Mouse (Mus musculus) intestine, embryonic 14.5 days (tissue): ENCODE measurements around the gene Prp2. TPM values are rescaled to one million over a fixed set of nuclear protein-coding genes. Genes with fewer than 3 reads are reported as not detected.
"Not testable (repeated sequence)": the region's sequence is repeated elsewhere in the genome, so short reads cannot be mapped to it uniquely, and the experiment has no call there.

Experiments
- ATAC-seq: fragments of 200-750 bp; cut with Nextera tagmentation; replicated peaks from 2 replicates; pipeline ENCODE4 v1.8.0; 2017; ENCODE audit warnings: low read depth, moderate number of reproducible peaks, moderate TSS enrichment, moderate library complexity; ENCODE audit not compliant: low FRiP score, low TSS enrichment
- DNase-seq: peaks from one replicate; pipeline ENCODE4 v3.0.0-alpha.2; 2018; ENCODE audit warnings: low spot score
- H3K27ac ChIP-seq: fragments of 300-500 bp; sonication (generic); 2 replicates; pipeline ENCODE4 v1.5.1; 2014; ENCODE audit warnings: low read depth, mild to moderate bottlenecking, control low read depth
- H3K27me3 ChIP-seq: fragments of 300-500 bp; sonication (generic); replicated peaks from 2 replicates; pipeline ENCODE4 v1.6.1; 2014; ENCODE audit warnings: low read length, control low read depth; ENCODE audit not compliant: control insufficient read depth, insufficient read depth
- H3K36me3 ChIP-seq: fragments of 300-500 bp; sonication (generic); 2 replicates; pipeline ENCODE4 v1.6.1; 2014; ENCODE audit warnings: low read length, control low read depth; ENCODE audit not compliant: control insufficient read depth, insufficient read depth
- H3K4me1 ChIP-seq: fragments of 300-500 bp; sonication (generic); replicated peaks from 2 replicates; pipeline ENCODE4 v1.6.1; 2014; ENCODE audit warnings: low read length, control low read depth, mixed read lengths; ENCODE audit not compliant: control insufficient read depth, insufficient read depth
- H3K4me2 ChIP-seq: fragments of 300-500 bp; sonication (generic); 2 replicates; pipeline ENCODE4 v1.6.1; 2014; ENCODE audit warnings: low read length
- H3K4me3 ChIP-seq: fragments of 300-500 bp; sonication (generic); 2 replicates; pipeline ENCODE4 v1.5.1; 2014; ENCODE audit warnings: low read depth, low read length, control low read depth, mixed read lengths
- H3K9ac ChIP-seq: fragments of 300-500 bp; sonication (generic); 2 replicates; pipeline ENCODE4 v1.6.1; 2014; ENCODE audit warnings: mild to moderate bottlenecking, low read length
- H3K9me3 ChIP-seq: fragments of 300-500 bp; sonication (generic); 2 replicates; pipeline ENCODE4 v1.6.1; 2016; ENCODE audit warnings: low read length, control low read depth; ENCODE audit not compliant: control insufficient read depth
- WGBS: fragments of 180-500 bp; shearing (Covaris S2); extraction: QIAGEN DNeasy Blood & Tissue Kit; methylation state at CpG from one replicate; pipeline ENCODE4 v1.1.7; 2014; 5-methylcytosine and 5-hydroxymethylcytosine counted together
- polyA plus RNA-seq: library from polyadenylated mRNA; unstranded; fragments of >200 nt; fragmentation: Nextera tagmentation; extraction: Ambion mirVana; gene quantifications from 2 replicates; pipeline ENCODE4 v1.2.1, GENCODE M21; 2014

Prp2 gene
- not detected in 2 replicates for polyA plus RNA-seq

GRCm38 (mm10) chr6:132595613-132596012 is at the start of gene Prp2:
Prp2 (plus strand) TSS chr6:132595913.
- DNase-seq, H3K27ac ChIP-seq, H3K4me2 ChIP-seq, H3K36me3 ChIP-seq, H3K9ac ChIP-seq, H3K4me1 ChIP-seq, H3K27me3 ChIP-seq, ATAC-seq, H3K9me3 ChIP-seq, H3K4me3 ChIP-seq: not testable (repeated sequence)
- 69% methylated on average over 2 of the region's 2 CpGs for WGBS

- H3K27ac ChIP-seq, H3K27me3 ChIP-seq, H3K4me1 ChIP-seq, H3K4me2 ChIP-seq, H3K9me3 ChIP-seq, H3K9ac ChIP-seq, ATAC-seq, DNase-seq, H3K36me3 ChIP-seq, H3K4me3 ChIP-seq: not testable (repeated sequence)
- WGBS, result 78% methylated on average over 1 of the region's 1 CpGs
Observed at GRCm38 (mm10) chr6:132569509-132569908, 26.2 kb upstream of the Prp2 start, which contains the start of gene Prh1. Prh1 (plus strand) TSS chr6:132569809.

DNA sequence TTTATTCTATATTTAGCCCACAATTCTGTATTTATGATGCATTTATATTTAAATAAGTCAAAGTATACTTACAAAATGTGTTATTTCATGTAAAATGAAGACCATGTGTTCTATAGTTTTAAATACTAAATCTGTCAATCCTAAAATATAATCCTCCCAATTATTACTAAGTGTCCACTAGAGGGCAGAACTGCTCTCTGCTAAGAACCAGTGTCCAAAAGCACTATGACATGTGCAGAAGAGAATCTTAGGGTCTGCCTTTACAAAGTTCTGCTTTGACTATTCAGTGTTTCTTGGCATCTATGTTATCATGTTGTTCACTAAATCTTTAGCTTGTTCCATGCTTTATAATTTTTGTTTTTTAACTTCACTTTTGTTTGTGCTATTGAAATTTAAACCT is 53.7 kb downstream of the Prp2 start:
- H3K9ac ChIP-seq, result no peak overlapping the region
- no peak for DNase-seq

More for the DNA sequence above, 53.7 kb downstream of the Prp2 start:
- H3K9me3 ChIP-seq, result no peaks in the 10 kb centered on the region
- no peaks in the 10 kb centered on the region for H3K36me3 ChIP-seq
- no peak overlapping the region for H3K4me3 ChIP-seq
- H3K27ac ChIP-seq, result no peak overlapping the region
- no peaks in the 10 kb centered on the region for H3K4me1 ChIP-seq
- ATAC-seq, result no peak
- no peak overlapping the region for H3K4me2 ChIP-seq
- H3K27me3 ChIP-seq, result no peaks in the 10 kb centered on the region

Other genes starting within 250 kb of the Prp2 start
- not detected in 2 replicates for gene Gm8882, start 231.8 kb upstream of the Prp2 start, polyA plus RNA-seq
- gene Prh1, start 26.1 kb upstream of the Prp2 start, polyA plus RNA-seq, result not detected in 2 replicates
- gene A630073D07Rik, start 55.6 kb downstream of the Prp2 start, polyA plus RNA-seq, result not detected in 2 replicates
- gene Tas2r120, start 61.0 kb downstream of the Prp2 start, polyA plus RNA-seq, result not detected in 2 replicates
- gene Tas2r121, start 105.1 kb downstream of the Prp2 start, polyA plus RNA-seq, result not detected in 2 replicates
- not detected in 2 replicates for gene Tas2r122, start 116.0 kb downstream of the Prp2 start, polyA plus RNA-seq
- not detected in 2 replicates for gene Tas2r115, start 142.1 kb downstream of the Prp2 start, polyA plus RNA-seq
- not detected in 2 replicates for gene Tas2r124, start 158.8 kb downstream of the Prp2 start, polyA plus RNA-seq
- not detected in 2 replicates for gene Tas2r102, start 166.2 kb downstream of the Prp2 start, polyA plus RNA-seq
- gene Tas2r136, start 182.2 kb downstream of the Prp2 start, polyA plus RNA-seq, result not detected in 2 replicates
- gene Tas2r117, start 206.9 kb downstream of the Prp2 start, polyA plus RNA-seq, result not detected in 2 replicates